Mouse (Mus musculus): ENCODE data around the gene Tspan2. TPM values are rescaled to one million over a fixed set of nuclear protein-coding genes. Genes with fewer than 3 reads are reported as not detected.

The Tspan2 gene
- polyA plus RNA-seq, 1 experiment from 2014 or later, result 4.2 TPM

- H3K9me3 ChIP-seq (ENCODE audit: control insufficient read depth, low read length), result no peaks in the 10 kb centered on the region
Observed at GRCm38 (mm10) chr3:102763713-102764400, 29.5 kb downstream of the Tspan2 start.

DNA sequence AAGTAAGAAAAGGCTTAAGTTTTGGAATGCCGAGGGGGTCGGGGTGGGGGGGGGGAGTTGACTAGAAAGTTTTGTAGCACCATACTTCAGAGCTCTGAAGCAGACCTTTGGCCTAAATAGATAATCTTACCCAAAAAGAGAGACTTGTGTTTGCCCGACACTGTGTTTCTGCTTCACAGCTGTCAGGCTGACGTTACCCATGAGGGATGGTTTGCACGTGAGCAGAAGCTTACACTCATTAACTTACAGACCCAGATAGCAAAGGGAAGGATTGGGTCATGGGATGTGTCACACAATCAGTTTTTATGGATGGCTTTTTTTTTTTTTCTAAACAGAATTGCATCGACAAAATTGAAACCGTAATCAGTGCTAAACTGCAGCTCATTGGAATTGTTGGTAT, 30.5 kb downstream of the Tspan2 start:
- no peak for DNase-seq (ENCODE audit: low spot score)
- Histone ChIP-seq H3K9ac (ENCODE audit: low read depth, low read length) (no peak overlapping the region), H3K4me1 (replicated peaks; ENCODE audit: control insufficient read depth, insufficient read depth, low read length) (0 out of 2 replicates have a peak, but pooled peaks cover 5% of the 10 kb centered on the region), H3K27me3 (replicated peaks; ENCODE audit: control insufficient read depth, insufficient read depth, low read length) (no peaks in the 10 kb centered on the region), H3K36me3 (ENCODE audit: control insufficient read depth, insufficient read depth, low read length) (no peaks in the 10 kb centered on the region; the same call in 1 of the 2 replicates), H3K9me3 (ENCODE audit: control insufficient read depth, low read length) (no peaks in the 10 kb centered on the region), H3K4me2 (no peak overlapping the region), H3K27ac (ENCODE audit: low read depth, low read length) (no peak overlapping the region), H3K4me3 (ENCODE audit: low read depth, low read length) (no peak overlapping the region)
- WGBS, result 54% methylated on average over 7 of the region's 7 CpGs
- no peak for ATAC-seq (replicated peaks; ENCODE audit: low FRiP score)

More at GRCm38 (mm10) chr3:102763713-102764400, 29.5 kb downstream of the Tspan2 start:
- peaks cover 3% of the 10 kb centered on the region; the same call in 1 of the 2 replicates for H3K36me3 ChIP-seq (ENCODE audit: control insufficient read depth, insufficient read depth, low read length)
- H3K4me3 ChIP-seq (ENCODE audit: low read depth, low read length), result no peak overlapping the region
- no peak overlapping the region for H3K27ac ChIP-seq (ENCODE audit: low read depth, low read length)
- ATAC-seq (replicated peaks; ENCODE audit: low FRiP score) (no peak), DNase-seq (ENCODE audit: low spot score) (no peak)
- no peak overlapping the region for H3K4me2 ChIP-seq
- 42% methylated on average over 10 of the region's 10 CpGs for WGBS
- H3K9ac ChIP-seq (ENCODE audit: low read depth, low read length), result no peak overlapping the region
- 0 out of 2 replicates have a peak, but pooled peaks cover 5% of the 10 kb centered on the region for H3K4me1 ChIP-seq (replicated peaks; ENCODE audit: control insufficient read depth, insufficient read depth, low read length)
- no peaks in the 10 kb centered on the region for H3K27me3 ChIP-seq (replicated peaks; ENCODE audit: control insufficient read depth, insufficient read depth, low read length)

GRCm38 (mm10) chr3:102773018-102773417, 38.7 kb downstream of the Tspan2 start:
- H3K4me3 ChIP-seq (ENCODE audit: low read depth, low read length), result no peak overlapping the region
- DNase-seq (ENCODE audit: low spot score), result no peak
- H3K27me3 ChIP-seq (replicated peaks; ENCODE audit: control insufficient read depth, insufficient read depth, low read length), result no peaks in the 10 kb centered on the region
- H3K4me2 ChIP-seq, result no peak overlapping the region
- WGBS, result 74% methylated on average over 4 of the region's 4 CpGs
- no peak overlapping the region for H3K27ac ChIP-seq (ENCODE audit: low read depth, low read length)
- no peak for ATAC-seq (replicated peaks; ENCODE audit: low FRiP score)
- H3K9me3 ChIP-seq (ENCODE audit: control insufficient read depth, low read length), result no peaks in the 10 kb centered on the region
- H3K36me3 ChIP-seq (ENCODE audit: control insufficient read depth, insufficient read depth, low read length), result no peaks in the 10 kb centered on the region
- no peaks in the 10 kb centered on the region for H3K4me1 ChIP-seq (replicated peaks; ENCODE audit: control insufficient read depth, insufficient read depth, low read length)
- no peak overlapping the region for H3K9ac ChIP-seq (ENCODE audit: low read depth, low read length)

DNA sequence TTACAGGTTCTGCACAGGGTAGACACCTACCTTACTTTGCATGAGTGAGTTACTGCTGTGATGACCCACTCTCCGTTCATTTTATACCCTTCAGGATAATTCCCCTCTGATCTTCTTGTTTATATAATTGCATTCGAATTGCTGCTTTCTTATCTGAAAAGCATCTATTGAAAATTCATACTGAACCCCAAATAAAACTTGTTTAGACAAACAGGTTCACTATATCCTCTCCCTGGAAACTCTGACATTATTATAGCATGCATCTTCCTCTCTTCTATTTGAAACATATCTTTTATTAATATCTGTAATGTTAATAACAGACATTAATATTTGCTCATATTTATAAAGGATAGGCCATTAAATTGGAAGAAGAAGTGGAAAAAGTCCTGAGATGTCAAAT, 48.3 kb downstream of the Tspan2 start, which contains the start of gene Tshb:
Gene Tshb, minus strand, starts transcription at position 101 of the 400 bp plus-strand sequence.
- ATAC-seq (replicated peaks; ENCODE audit: low FRiP score) (no peak), DNase-seq (ENCODE audit: low spot score) (no peak)
- no peaks in the 10 kb centered on the region for H3K27me3 ChIP-seq (replicated peaks; ENCODE audit: control insufficient read depth, insufficient read depth, low read length)
- H3K4me2 ChIP-seq, result no peak within 1 kb of the TSS
- H3K27ac ChIP-seq (ENCODE audit: low read depth, low read length), result no peak within 1 kb of the TSS
- no peaks in the 10 kb centered on the region for H3K4me1 ChIP-seq (replicated peaks; ENCODE audit: control insufficient read depth, insufficient read depth, low read length)
- no peaks in the 10 kb centered on the region for H3K36me3 ChIP-seq (ENCODE audit: control insufficient read depth, insufficient read depth, low read length)
- H3K9ac ChIP-seq (ENCODE audit: low read depth, low read length), result no peak within 1 kb of the TSS
- no peak within 1 kb of the TSS for H3K4me3 ChIP-seq (ENCODE audit: low read depth, low read length)
- H3K9me3 ChIP-seq (ENCODE audit: control insufficient read depth, low read length), result no peaks in the 10 kb centered on the region
- 74% methylated on average over 2 of the region's 2 CpGs for WGBS

DNA sequence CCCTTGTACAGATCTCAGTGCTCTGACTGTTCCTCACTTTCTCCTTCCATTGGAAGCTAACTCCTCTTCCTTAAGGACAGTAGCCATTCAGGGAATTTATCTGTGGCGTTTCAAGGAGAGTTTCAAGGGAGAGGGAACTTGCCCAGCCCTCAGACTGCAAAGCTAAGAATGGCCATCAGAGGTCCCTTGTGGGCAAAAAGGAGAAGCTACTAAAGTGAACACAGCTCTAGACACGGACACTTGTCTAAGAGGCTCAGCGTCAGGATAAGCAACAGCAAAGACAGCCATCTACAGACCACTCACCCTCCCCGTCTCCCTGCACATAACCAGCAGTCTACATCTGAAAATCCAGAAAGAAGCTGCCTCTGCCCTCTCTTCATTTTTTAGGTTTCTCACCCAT, 53.0 kb downstream of the Tspan2 start:
- Histone ChIP-seq H3K27me3 (replicated peaks; ENCODE audit: control insufficient read depth, insufficient read depth, low read length) (no peaks in the 10 kb centered on the region), H3K27ac (ENCODE audit: low read depth, low read length) (no peak overlapping the region), H3K4me1 (replicated peaks; ENCODE audit: control insufficient read depth, insufficient read depth, low read length) (no peaks in the 10 kb centered on the region), H3K36me3 (ENCODE audit: control insufficient read depth, insufficient read depth, low read length) (no peaks in the 10 kb centered on the region), H3K4me3 (ENCODE audit: low read depth, low read length) (no peak overlapping the region), H3K9me3 (ENCODE audit: control insufficient read depth, low read length) (no peaks in the 10 kb centered on the region), H3K9ac (ENCODE audit: low read depth, low read length) (no peak overlapping the region), H3K4me2 (no peak overlapping the region)
- ATAC-seq (replicated peaks; ENCODE audit: low FRiP score) (no peak), DNase-seq (ENCODE audit: low spot score) (no peak)
- WGBS, result 30% methylated on average over 4 of the region's 4 CpGs

- Histone ChIP-seq H3K9ac (ENCODE audit: low read depth, low read length) (no peak overlapping the region), H3K4me2 (no peak overlapping the region), H3K9me3 (ENCODE audit: control insufficient read depth, low read length) (no peaks in the 10 kb centered on the region), H3K4me3 (ENCODE audit: low read depth, low read length) (no peak overlapping the region), H3K4me1 (replicated peaks; ENCODE audit: control insufficient read depth, insufficient read depth, low read length) (no peaks in the 10 kb centered on the region), H3K27ac (ENCODE audit: low read depth, low read length) (no peak overlapping the region), H3K27me3 (replicated peaks; ENCODE audit: control insufficient read depth, insufficient read depth, low read length) (no peaks in the 10 kb centered on the region), H3K36me3 (ENCODE audit: control insufficient read depth, insufficient read depth, low read length) (no peaks in the 10 kb centered on the region)
- ATAC-seq (replicated peaks; ENCODE audit: low FRiP score) (no peak), DNase-seq (ENCODE audit: low spot score) (no peak)
- WGBS, result 12% methylated on average over 3 of the region's 3 CpGs
Observed at GRCm38 (mm10) chr3:102803937-102804336, 69.6 kb downstream of the Tspan2 start.

DNA sequence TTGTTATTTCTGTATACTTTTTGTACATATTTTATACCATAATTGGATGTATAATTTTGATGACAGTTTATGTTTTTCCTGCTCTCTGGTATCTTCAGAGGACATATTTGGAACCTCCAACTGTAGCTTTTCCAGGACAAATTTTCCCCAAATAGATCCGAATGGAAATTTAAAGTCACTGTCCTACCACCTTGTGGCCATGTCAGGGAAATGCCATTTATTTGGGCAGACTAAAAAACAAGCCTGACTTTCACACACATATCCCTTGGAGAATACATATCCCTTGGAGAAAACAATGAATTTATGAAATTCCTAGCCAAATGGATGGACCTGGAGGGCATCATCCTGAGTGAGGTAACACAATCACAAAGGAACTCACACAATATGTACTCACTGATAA, 108.1 kb downstream of the Tspan2 start:
- Histone ChIP-seq H3K9me3 (ENCODE audit: control insufficient read depth, low read length) (no peaks in the 10 kb centered on the region), H3K4me1 (replicated peaks; ENCODE audit: control insufficient read depth, insufficient read depth, low read length) (no peaks in the 10 kb centered on the region), H3K36me3 (ENCODE audit: control insufficient read depth, insufficient read depth, low read length) (no peaks in the 10 kb centered on the region), H3K4me3 (ENCODE audit: low read depth, low read length) (no peak overlapping the region), H3K4me2 (no peak overlapping the region), H3K27me3 (replicated peaks; ENCODE audit: control insufficient read depth, insufficient read depth, low read length) (no peaks in the 10 kb centered on the region), H3K27ac (ENCODE audit: low read depth, low read length) (no peak overlapping the region), H3K9ac (ENCODE audit: low read depth, low read length) (no peak overlapping the region)
- WGBS, result 46% methylated on average over 1 of the region's 1 CpGs
- ATAC-seq (replicated peaks; ENCODE audit: low FRiP score), result no peak
- DNase-seq (ENCODE audit: low spot score), result no peak

DNA sequence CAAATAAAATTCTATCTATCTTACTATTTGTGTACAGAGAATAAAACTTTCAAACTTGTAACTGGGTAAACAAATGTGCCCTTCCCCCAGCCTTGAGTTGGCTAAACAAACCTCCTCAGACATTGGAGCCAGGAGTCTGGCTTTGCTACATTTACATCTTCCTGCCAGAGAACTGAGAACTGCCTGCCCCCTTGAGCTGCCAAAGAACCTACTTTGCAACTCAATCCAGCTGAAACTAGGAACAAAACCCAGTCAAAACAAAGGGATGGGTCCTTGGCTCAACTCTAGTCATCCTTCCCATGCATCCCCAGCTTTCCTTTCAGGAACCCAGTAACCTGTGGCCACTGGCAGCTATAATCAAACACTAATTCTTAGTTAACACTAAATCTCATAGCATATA, 114.3 kb downstream of the Tspan2 start:
- Histone ChIP-seq H3K4me2 (no peak overlapping the region), H3K27me3 (replicated peaks; ENCODE audit: control insufficient read depth, insufficient read depth, low read length) (no peaks in the 10 kb centered on the region), H3K9ac (ENCODE audit: low read depth, low read length) (no peak overlapping the region), H3K4me3 (ENCODE audit: low read depth, low read length) (no peak overlapping the region), H3K27ac (ENCODE audit: low read depth, low read length) (no peak overlapping the region), H3K4me1 (replicated peaks; ENCODE audit: control insufficient read depth, insufficient read depth, low read length) (no peaks in the 10 kb centered on the region), H3K36me3 (ENCODE audit: control insufficient read depth, insufficient read depth, low read length) (no peaks in the 10 kb centered on the region), H3K9me3 (ENCODE audit: control insufficient read depth, low read length) (no peaks in the 10 kb centered on the region)
- ATAC-seq (replicated peaks; ENCODE audit: low FRiP score) (no peak), DNase-seq (ENCODE audit: low spot score) (no peak)
